Mouse (Mus musculus): ENCODE data around the gene Defa31. TPM values are rescaled to one million over a fixed set of nuclear protein-coding genes. Genes with fewer than 3 reads are reported as not detected.

Defa31 gene
- polyA plus RNA-seq (2017; shearing (Covaris generic)), result not detected

DNA sequence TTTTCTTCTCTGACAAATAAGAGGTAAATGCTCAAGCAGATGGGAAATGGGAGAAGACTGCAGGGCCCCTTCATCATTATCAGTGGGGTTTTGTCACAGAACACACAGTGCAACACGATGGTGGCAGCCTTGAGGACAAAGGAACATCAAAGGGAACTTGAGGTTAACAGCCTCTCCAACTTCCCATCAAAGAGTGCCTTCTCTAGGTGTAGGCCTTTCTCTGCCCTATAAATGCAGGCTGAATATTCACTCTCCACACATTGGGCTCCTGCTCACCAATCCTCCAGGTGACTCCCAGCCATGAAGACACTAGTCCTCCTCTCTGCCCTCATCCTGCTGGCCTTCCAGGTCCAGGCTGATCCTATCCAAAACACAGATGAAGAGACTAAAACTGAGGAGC, at the start of gene Defa31:
Gene Defa31, plus strand, starts transcription at position 301 of the 400 bp plus-strand sequence.

DNA sequence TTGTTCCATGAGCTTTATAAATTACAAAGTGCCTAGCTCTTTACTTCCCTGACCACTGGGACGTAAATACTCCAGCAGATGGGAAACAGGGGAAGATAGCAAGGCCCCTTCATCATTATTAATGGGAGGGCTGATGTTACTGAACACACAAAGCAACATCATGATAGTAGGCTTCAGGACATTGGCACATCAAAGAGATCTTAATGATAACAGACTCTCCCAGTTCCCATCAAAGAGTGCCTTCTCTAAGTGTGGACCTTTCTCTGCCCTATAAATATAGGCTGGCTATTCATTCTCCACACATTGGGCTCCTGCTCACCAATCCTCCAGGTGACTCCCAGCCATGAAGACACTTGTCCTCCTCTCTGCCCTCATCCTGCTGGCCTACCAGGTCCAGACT, 29.4 kb upstream of the Defa31 start, which contains the start of gene Defa22:
Gene Defa22, plus strand, starts transcription at position 301 of the 400 bp plus-strand sequence.

GRCm38 (mm10) chr8:21201261-21201660, 9.8 kb downstream of the Defa31 start, which contains the start of gene Gm15293:
Gene Gm15293 (plus strand): TSS chr8:21201561.

Other genes with a start within 250 kb of the Defa31 start
- not detected for gene AY761185, start 246.9 kb upstream of the Defa31 start, polyA plus RNA-seq (2017; shearing (Covaris generic))
- gene Defa21, start 166.1 kb upstream of the Defa31 start, polyA plus RNA-seq (2017; shearing (Covaris generic)), result not detected
- not detected for gene Defa23, start 136.6 kb upstream of the Defa31 start, polyA plus RNA-seq (2017; shearing (Covaris generic))
- gene Defa35, start 126.6 kb upstream of the Defa31 start, polyA plus RNA-seq (2017; shearing (Covaris generic)), result not detected
- not detected for gene Defa25, start 107.2 kb upstream of the Defa31 start, polyA plus RNA-seq (2017; shearing (Covaris generic))
- not detected for gene Gm14851, start 95.6 kb upstream of the Defa31 start, polyA plus RNA-seq (2017; shearing (Covaris generic))
- gene Defa30, start 57.0 kb upstream of the Defa31 start, polyA plus RNA-seq (2017; shearing (Covaris generic)), result not detected
- gene Defa22, start 29.3 kb upstream of the Defa31 start, polyA plus RNA-seq (2017; shearing (Covaris generic)), result not detected
- not detected for gene Gm15293, start 9.9 kb downstream of the Defa31 start, polyA plus RNA-seq (2017; shearing (Covaris generic))
- not detected for gene Gm15292, start 58.1 kb downstream of the Defa31 start, polyA plus RNA-seq (2017; shearing (Covaris generic))
- not detected for gene Defa27, start 123.9 kb downstream of the Defa31 start, polyA plus RNA-seq (2017; shearing (Covaris generic))
- not detected for gene Defa29, start 135.4 kb downstream of the Defa31 start, polyA plus RNA-seq (2017; shearing (Covaris generic))
- gene Defa2, start 186.9 kb downstream of the Defa31 start, polyA plus RNA-seq (2017; shearing (Covaris generic)), result not detected
- gene Defa33, start 200.2 kb downstream of the Defa31 start, polyA plus RNA-seq (2017; shearing (Covaris generic)), result not detected
- not detected for gene Defa36, start 235.8 kb downstream of the Defa31 start, polyA plus RNA-seq (2017; shearing (Covaris generic))